Mouse (Mus musculus): Measurements from ENCODE around the gene Ttll1. TPM values are rescaled to one million over a fixed set of nuclear protein-coding genes. Genes with fewer than 3 reads are reported as not detected.

The Ttll1 gene
- polyA plus RNA-seq, 1 experiment from 2014 or later: 69.8 TPM

- Histone ChIP-seq H3K9me3 (replicated peaks) (no peaks in the 10 kb centered on the region), H3K36me3 (ENCODE audit: poor library complexity, severe bottlenecking) (no peaks in the 10 kb centered on the region), H3K27me3 (no peaks in the 10 kb centered on the region), H3K4me2 (no peak overlapping the region), H3K4me1 (peaks cover 13% of the 10 kb centered on the region), H3K27ac (no peak overlapping the region), H3K4me3 (no peak overlapping the region), H3K9ac (no peak overlapping the region)
- ATAC-seq: no peak
- WGBS: 84% methylated on average over 2 of the region's 2 CpGs
These were observed 64.8 kb downstream of the Ttll1 start for GRCm38 (mm10) chr15:83445908-83446307.

GRCm38 (mm10) chr15:83445383-83445782 is 65.3 kb downstream of the Ttll1 start:
- no peak overlapping the region for H3K4me3 ChIP-seq
- no peaks in the 10 kb centered on the region for H3K9me3 ChIP-seq (replicated peaks)
- no peak overlapping the region for H3K4me2 ChIP-seq
- 57% methylated on average over 5 of the region's 5 CpGs for WGBS
- no peak overlapping the region for H3K27ac ChIP-seq
- H3K36me3 ChIP-seq (ENCODE audit: poor library complexity, severe bottlenecking): no peaks in the 10 kb centered on the region
- no peak for ATAC-seq
- no peaks in the 10 kb centered on the region for H3K27me3 ChIP-seq
- peaks cover 13% of the 10 kb centered on the region for H3K4me1 ChIP-seq
- no peak overlapping the region for H3K9ac ChIP-seq

GRCm38 (mm10) chr15:83444425-83444824 is 66.3 kb downstream of the Ttll1 start:
- Histone ChIP-seq H3K9me3 (replicated peaks) (no peaks in the 10 kb centered on the region), H3K9ac (no peak overlapping the region), H3K36me3 (ENCODE audit: poor library complexity, severe bottlenecking) (no peaks in the 10 kb centered on the region), H3K4me3 (no peak overlapping the region), H3K27me3 (no peaks in the 10 kb centered on the region), H3K27ac (no peak overlapping the region), H3K4me2 (no peak overlapping the region), H3K4me1 (peaks cover 13% of the 10 kb centered on the region)
- no peak for ATAC-seq
- WGBS: 66% methylated on average over 6 of the region's 6 CpGs

- peaks cover 5% of the 10 kb centered on the region for H3K4me1 ChIP-seq
- 91% methylated on average over 4 of the region's 4 CpGs for WGBS
- no peak overlapping the region for H3K9ac ChIP-seq
- H3K4me3 ChIP-seq: no peak overlapping the region
- H3K27ac ChIP-seq: no peak overlapping the region
- ATAC-seq: no peak
- no peak overlapping the region for H3K4me2 ChIP-seq
- no peaks in the 10 kb centered on the region for H3K9me3 ChIP-seq (replicated peaks)
- H3K36me3 ChIP-seq (ENCODE audit: poor library complexity, severe bottlenecking): no peaks in the 10 kb centered on the region
- no peaks in the 10 kb centered on the region for H3K27me3 ChIP-seq
These were observed 68.1 kb downstream of the Ttll1 start for GRCm38 (mm10) chr15:83442495-83443037.

- Histone ChIP-seq H3K9me3 (replicated peaks) (no peaks in the 10 kb centered on the region), H3K36me3 (ENCODE audit: poor library complexity, severe bottlenecking) (no peaks in the 10 kb centered on the region), H3K4me2 (no peak overlapping the region), H3K27ac (no peak overlapping the region), H3K4me1 (peaks cover 1% of the 10 kb centered on the region; the same call in 1 of the 2 replicates), H3K4me3 (no peak overlapping the region), H3K27me3 (no peaks in the 10 kb centered on the region), H3K9ac (no peak overlapping the region)
- WGBS: 74% methylated on average over 5 of the region's 5 CpGs
- no peak for ATAC-seq
These were observed 70.0 kb downstream of the Ttll1 start for GRCm38 (mm10) chr15:83440726-83441125.

GRCm38 (mm10) chr15:83436541-83436940 is 74.2 kb downstream of the Ttll1 start:
- ATAC-seq: no peak
- Histone ChIP-seq H3K9ac (no peak overlapping the region), H3K9me3 (replicated peaks) (no peaks in the 10 kb centered on the region), H3K4me2 (no peak overlapping the region), H3K36me3 (ENCODE audit: poor library complexity, severe bottlenecking) (no peaks in the 10 kb centered on the region), H3K27me3 (no peaks in the 10 kb centered on the region), H3K4me1 (peaks cover 4% of the 10 kb centered on the region; the same call in 1 of the 2 replicates), H3K4me3 (no peak overlapping the region), H3K27ac (no peak overlapping the region)
- WGBS: 80% methylated on average over 9 of the region's 9 CpGs

GRCm38 (mm10) chr15:83435324-83436090 is 75.2 kb downstream of the Ttll1 start:
- ATAC-seq: no peak
- Histone ChIP-seq H3K27me3 (no peaks in the 10 kb centered on the region), H3K36me3 (ENCODE audit: poor library complexity, severe bottlenecking) (no peaks in the 10 kb centered on the region), H3K27ac (no peak overlapping the region), H3K4me2 (no peak overlapping the region), H3K9ac (no peak overlapping the region), H3K4me3 (no peak overlapping the region), H3K9me3 (replicated peaks) (no peaks in the 10 kb centered on the region), H3K4me1 (peaks cover 4% of the 10 kb centered on the region; the same call in 1 of the 2 replicates)
- 73% methylated on average over 8 of the region's 8 CpGs for WGBS

- Histone ChIP-seq H3K4me3 (no peak overlapping the region), H3K9me3 (replicated peaks) (no peaks in the 10 kb centered on the region), H3K4me1 (peaks cover 4% of the 10 kb centered on the region; the same call in 1 of the 2 replicates), H3K27me3 (no peaks in the 10 kb centered on the region), H3K27ac (no peak overlapping the region), H3K9ac (no peak overlapping the region), H3K4me2 (no peak overlapping the region), H3K36me3 (ENCODE audit: poor library complexity, severe bottlenecking) (no peaks in the 10 kb centered on the region)
- 81% methylated on average over 4 of the region's 4 CpGs for WGBS
- ATAC-seq: no peak
These were observed 76.0 kb downstream of the Ttll1 start for GRCm38 (mm10) chr15:83434692-83435091.

Small RNA genes lying within 50 kb of the gene (microRNA-seq; reads per million reads assigned to microRNA genes)
- not detected for gene Gm24575

Other genes starting within 250 kb of the Ttll1 start
- 33.6 and 37.3 TPM in 2 replicates for gene Arfgap3, start 160.6 kb downstream of the Ttll1 start, polyA plus RNA-seq (2015; fragmentation: Nextera tagmentation; extraction: Ambion mirVana)
- 26.0 TPM in 2 replicates for gene Pacsin2, start 46.3 kb downstream of the Ttll1 start, polyA plus RNA-seq (2015; fragmentation: Nextera tagmentation; extraction: Ambion mirVana)
- 1.5 and 1.6 TPM in 2 replicates for gene Bik, start 16.0 kb upstream of the Ttll1 start, polyA plus RNA-seq (2015; fragmentation: Nextera tagmentation; extraction: Ambion mirVana)
- 12.2 and 14.7 TPM in 2 replicates for gene Tspo, start 52.7 kb upstream of the Ttll1 start, polyA plus RNA-seq (2015; fragmentation: Nextera tagmentation; extraction: Ambion mirVana)
- gene Mcat, start 52.9 kb upstream of the Ttll1 start, polyA plus RNA-seq (2015; fragmentation: Nextera tagmentation; extraction: Ambion mirVana): 32.4 and 38.9 TPM in 2 replicates
- 40.7 and 46.2 TPM in 2 replicates for gene Ttll12, start 84.3 kb upstream of the Ttll1 start, polyA plus RNA-seq (2015; fragmentation: Nextera tagmentation; extraction: Ambion mirVana)
- 10.7 and 13.0 TPM in 2 replicates for gene Scube1, start 214.1 kb upstream of the Ttll1 start, polyA plus RNA-seq (2015; fragmentation: Nextera tagmentation; extraction: Ambion mirVana)

All from forebrain, embryonic 13.5 days (tissue).